Mouse (Mus musculus) ES-CJ7 (cell line): Measurements from ENCODE around the gene Adgrf1.

Experiments
- DNase-seq: peaks from one replicate; pipeline ENCODE4 v3.0.0; 2011; ENCODE audit warnings: low read depth, low spot score

The Adgrf1 gene

GRCm38 (mm10) chr17:43270161-43270560 lies at the start of gene Adgrf1:
Adgrf1 (plus strand) TSS chr17:43270329.
- DNase-seq = no peak

- DNase-seq = no peak
These were observed 44.0 kb upstream of the Adgrf1 start for GRCm38 (mm10) chr17:43226101-43226500.

GRCm38 (mm10) chr17:43229621-43230513 lies 40.3 kb upstream of the Adgrf1 start:
- DNase-seq = peak; percentile 74

- no peak for DNase-seq
These were observed 39.3 kb upstream of the Adgrf1 start for GRCm38 (mm10) chr17:43230821-43231220.

- no peak for DNase-seq
These were observed 37.4 kb upstream of the Adgrf1 start for GRCm38 (mm10) chr17:43232769-43233168.

- DNase-seq = no peak
These were observed 33.4 kb upstream of the Adgrf1 start for GRCm38 (mm10) chr17:43236656-43237250.

GRCm38 (mm10) chr17:43239035-43239434 lies 31.1 kb upstream of the Adgrf1 start:
- peak; percentile 27 for DNase-seq

- DNase-seq = no peak
These were observed 29.0 kb upstream of the Adgrf1 start for GRCm38 (mm10) chr17:43241134-43241533.

- DNase-seq = no peak
These were observed 27.5 kb upstream of the Adgrf1 start for GRCm38 (mm10) chr17:43242609-43243008.

- no peak for DNase-seq
These were observed 24.8 kb upstream of the Adgrf1 start for GRCm38 (mm10) chr17:43245364-43245763.

GRCm38 (mm10) chr17:43247245-43247644 lies 22.9 kb upstream of the Adgrf1 start:
- no peak for DNase-seq

- peak; percentile 12 for DNase-seq
These were observed 20.5 kb upstream of the Adgrf1 start for GRCm38 (mm10) chr17:43249645-43250044.

GRCm38 (mm10) chr17:43251249-43252125 lies 18.6 kb upstream of the Adgrf1 start:
- no peak for DNase-seq

GRCm38 (mm10) chr17:43252846-43253245 lies 17.3 kb upstream of the Adgrf1 start:
- no peak for DNase-seq

- DNase-seq = no peak
These were observed 15.9 kb upstream of the Adgrf1 start for GRCm38 (mm10) chr17:43254261-43254660.

GRCm38 (mm10) chr17:43256536-43257135 lies 13.5 kb upstream of the Adgrf1 start:
- DNase-seq = no peak

- no peak for DNase-seq
These were observed 12.4 kb upstream of the Adgrf1 start for GRCm38 (mm10) chr17:43257699-43258098.

- DNase-seq = no peak
These were observed 8.2 kb upstream of the Adgrf1 start for GRCm38 (mm10) chr17:43261937-43262336.

GRCm38 (mm10) chr17:43264739-43265138 lies 5.4 kb upstream of the Adgrf1 start:
- no peak for DNase-seq

- peak; percentile 89 for DNase-seq
These were observed 4.8 kb upstream of the Adgrf1 start for GRCm38 (mm10) chr17:43265178-43265837.

- no peak for DNase-seq
These were observed 4.2 kb upstream of the Adgrf1 start for GRCm38 (mm10) chr17:43265944-43266343.
